Mouse (Mus musculus) liver, postnatal 0 days (tissue): Measurements from ENCODE around the gene Dars2.

Source experiments
- CTCF ChIP-seq: sonication (generic); IDR thresholded peaks from 2 replicates; pipeline ENCODE4 v1.5.1; 2016; ENCODE audit warnings: antibody characterized with exemption, low read depth
- EP300 ChIP-seq: IDR thresholded peaks from 2 replicates; pipeline ENCODE4 v1.6.1; 2016; ENCODE audit warnings: antibody characterized with exemption, low read depth, mild to moderate bottlenecking

DNA sequence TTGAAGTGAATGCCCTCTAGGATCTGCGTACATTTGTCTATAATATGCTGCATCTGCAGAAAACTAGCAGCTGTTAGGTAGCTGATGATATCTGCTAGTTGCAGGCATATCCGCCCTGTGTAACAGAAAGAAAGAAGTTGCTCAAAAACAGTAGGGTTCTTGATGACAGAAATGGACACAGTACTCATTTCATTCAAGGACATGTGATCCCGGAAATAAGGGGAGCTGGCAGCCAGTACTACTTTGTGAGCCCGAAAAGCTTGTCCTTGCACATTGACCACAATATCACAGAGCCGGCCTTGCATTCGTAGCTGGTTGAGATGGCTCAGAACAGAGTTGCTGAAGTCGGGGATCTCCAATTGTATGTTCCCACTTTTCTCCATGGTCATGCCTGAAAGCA lies 38.1 kb downstream of the Dars2 start:
- TF ChIP-seq CTCF (no peak), EP300 (no peak)
